Comparison of ENCODE assay signal across 10 mouse cellular contexts in the genomic region with DNA sequence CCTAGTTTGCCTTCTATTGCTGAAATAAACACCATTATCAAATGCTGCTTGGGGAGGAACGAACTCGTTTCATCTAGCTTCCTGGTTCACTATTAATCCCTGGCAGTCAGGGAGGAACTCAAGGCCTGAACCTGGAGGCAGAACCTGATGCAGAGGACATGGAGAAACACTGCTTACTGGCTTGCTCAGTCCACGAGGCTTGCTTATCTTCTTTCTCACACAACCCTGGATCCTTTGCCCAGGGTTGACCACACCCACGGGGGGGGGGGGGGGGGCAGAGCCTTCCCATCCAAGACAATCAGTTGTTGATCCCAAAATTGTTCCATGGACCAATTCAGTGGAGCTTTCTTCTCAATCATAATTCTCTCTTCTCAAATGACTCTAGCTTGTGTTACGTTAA. TPM values are rescaled to one million over a fixed set of nuclear protein-coding genes. Genes with fewer than 3 reads are reported as not detected.
DNase-seq lines count a peak whose midpoint lies in the region; ATAC-seq and TF ChIP-seq lines count a peak whose summit lies in the region.
"Had no signal": no experiment of that assay in that cellular context is flagged by ENCODE, and none has a peak within 500 bp of the region (broad histone marks: within the 10 kb centered on the region; RNA-seq: fewer than 3 reads in every experiment).

No protein-coding gene starts in this region.

- WGBS in kidney, embryonic 15.5 days, result 54% methylated on average over 5 of the region's 5 CpGs
- 49% methylated on average over 5 of the region's 5 CpGs for WGBS in forebrain, postnatal 0 days

- no peak for TF ChIP-seq CTCF in forebrain, postnatal 0 days (IDR thresholded peaks at IDR 0.05; ENCODE audit: low read depth)

- H3K9ac ChIP-seq in kidney, embryonic 15.5 days, result no peak overlapping the region
- no peak overlapping the region for H3K9ac ChIP-seq in forebrain, postnatal 0 days

- no peaks in the 10 kb centered on the region for H3K4me1 ChIP-seq in kidney, embryonic 15.5 days
- H3K4me1 ChIP-seq in forebrain, postnatal 0 days (ENCODE audit: insufficient read depth), result no peaks in the 10 kb centered on the region; the same call in 1 of the 2 replicates

- H3K27me3 ChIP-seq in kidney, embryonic 15.5 days, result no peaks in the 10 kb centered on the region
- H3K27me3 ChIP-seq in forebrain, postnatal 0 days (ENCODE audit: insufficient read depth, low read length), result no peaks in the 10 kb centered on the region

- peak overlapping the region; percentile 69; the same call in 1 of the 2 replicates for H3K4me2 ChIP-seq in kidney, embryonic 15.5 days
- peak overlapping the region; percentile 41 for H3K4me2 ChIP-seq in forebrain, postnatal 0 days (ENCODE audit: low read depth)

- no peaks in the 10 kb centered on the region for H3K9me3 ChIP-seq in kidney, embryonic 15.5 days (replicated peaks)
- H3K9me3 ChIP-seq in forebrain, postnatal 0 days (ENCODE audit: low read length), result no peaks in the 10 kb centered on the region

- DNase-seq in kidney, adult 9 months, result no peak
- DNase-seq in forebrain, postnatal 0 days, result no peak
- DNase-seq in left cerebral cortex, postnatal 4 days, result no peak
- DNase-seq in spleen, adult 12 weeks (ENCODE audit: low spot score), result no peak
- DNase-seq in cerebellum, adult 9-10 months, result no peak

- ATAC-seq in kidney, embryonic 15.5 days (replicated peaks; ENCODE audit: low FRiP score), result no peak
- 0 out of 2 replicates have a peak, but pooled peaks have one; percentile 27 for ATAC-seq in erythroblast, adult 5-6 weeks (replicated peaks; ENCODE audit: low FRiP score, poor library complexity, severe bottlenecking)
- 0 out of 2 replicates have a peak, but pooled peaks have one; percentile 4 for ATAC-seq in forebrain, postnatal 0 days
- ATAC-seq in megakaryocyte-erythroid progenitor cell, adult 5-6 weeks (replicated peaks; ENCODE audit: low FRiP score, low TSS enrichment, poor library complexity, severe bottlenecking), result peak; percentile 48; the same call in 1 of the 2 replicates

- intact Hi-C loops in left cerebral cortex, postnatal 4 days (cut with DNase I), result loop anchor here (5.0 kb wide), 3 partner anchors 330 to 1280 kb away; no protein-coding TSS in a partner anchor

- no peaks in the 10 kb centered on the region for H3K36me3 ChIP-seq in kidney, embryonic 15.5 days
- H3K36me3 ChIP-seq in forebrain, postnatal 0 days (ENCODE audit: insufficient read depth), result no peaks in the 10 kb centered on the region

- no peak overlapping the region for H3K4me3 ChIP-seq in kidney, embryonic 15.5 days (replicated peaks)
- no peak overlapping the region for H3K4me3 ChIP-seq in forebrain, postnatal 0 days (ENCODE audit: low read depth, low read length)

- H3K27ac ChIP-seq in kidney, embryonic 15.5 days, result no peak overlapping the region
- no peak overlapping the region for H3K27ac ChIP-seq in forebrain, postnatal 0 days (ENCODE audit: low read depth, low read length)
- H3K27ac ChIP-seq: macrophage had no signal

RNA-seq across cellular contexts. Expression of a gene that starts 22.1 kb away (rescaled TPM):
- polyA plus RNA-seq in kidney, embryonic 15.5 days (2015; fragmentation: Nextera tagmentation; extraction: Ambion mirVana), result 0.42 and 0.49 TPM in 2 replicates
- 45.0 and 53.1 TPM in 2 replicates for total RNA-seq in erythroblast, adult 5-6 weeks (2015; ENCODE audit: low replicate concordance)
- total RNA-seq in erythroblast, adult 5-6 weeks (2017; ENCODE audit: low replicate concordance), result 46.1 TPM in 2 replicates
- 1.7 and 2.0 TPM in 2 replicates for total RNA-seq in forebrain, postnatal 0 days (2014; rRNA removed)
- 0.83 and 0.88 TPM in 2 replicates for polyA plus RNA-seq in forebrain, postnatal 0 days (2015; fragmentation: Nextera tagmentation; extraction: Ambion mirVana)
- 0.69 TPM in 1 of 2 replicates, not detected in the other for total RNA-seq in megakaryocyte-erythroid progenitor cell, adult 5-6 weeks (2014; fragmentation: Nextera tagmentation)
- total RNA-seq in megakaryocyte-erythroid progenitor cell, adult 5-6 weeks (2017), result 1.8 and 2.9 TPM in 2 replicates
- total RNA-seq in left cerebral cortex, postnatal 4 days (2021), result under 1 TPM in 1 of 2 experiments, not detected in 1; 0.14 TPM

RNA-seq across cellular contexts. Expression of a gene that starts 22.2 kb away (rescaled TPM):
- 0.09 and 0.14 TPM in 2 replicates for polyA plus RNA-seq in kidney, embryonic 15.5 days (2015; fragmentation: Nextera tagmentation; extraction: Ambion mirVana)
- total RNA-seq in erythroblast, adult 5-6 weeks (2015; ENCODE audit: low replicate concordance), result 0.84 TPM in 1 of 2 replicates, not detected in the other
- 1.5 and 1.7 TPM in 2 replicates for total RNA-seq in erythroblast, adult 5-6 weeks (2017; ENCODE audit: low replicate concordance)
- 0.52 and 0.69 TPM in 2 replicates for total RNA-seq in forebrain, postnatal 0 days (2014; rRNA removed)
- 0.16 and 0.18 TPM in 2 replicates for polyA plus RNA-seq in forebrain, postnatal 0 days (2015; fragmentation: Nextera tagmentation; extraction: Ambion mirVana)
- total RNA-seq in megakaryocyte-erythroid progenitor cell, adult 5-6 weeks (2014; fragmentation: Nextera tagmentation), result not detected in 2 replicates
- total RNA-seq in megakaryocyte-erythroid progenitor cell, adult 5-6 weeks (2017), result not detected in 2 replicates
- total RNA-seq in left cerebral cortex, postnatal 4 days (2021), result under 1 TPM; 0.28 to 0.30 TPM
- polyA plus RNA-seq: testis, adult 2 months had no signal

RNA-seq across cellular contexts. Expression of a gene that starts 55.0 kb away (rescaled TPM):
- polyA plus RNA-seq in kidney, embryonic 15.5 days (2015; fragmentation: Nextera tagmentation; extraction: Ambion mirVana), result 0.88 and 0.99 TPM in 2 replicates
- total RNA-seq in erythroblast, adult 5-6 weeks (2015; ENCODE audit: low replicate concordance), result not detected in 2 replicates
- total RNA-seq in erythroblast, adult 5-6 weeks (2017; ENCODE audit: low replicate concordance), result 0.56 and 0.77 TPM in 2 replicates
- 0.15 and 0.19 TPM in 2 replicates for total RNA-seq in forebrain, postnatal 0 days (2014; rRNA removed)
- polyA plus RNA-seq in forebrain, postnatal 0 days (2015; fragmentation: Nextera tagmentation; extraction: Ambion mirVana), result 0.45 and 0.79 TPM in 2 replicates
- total RNA-seq in megakaryocyte-erythroid progenitor cell, adult 5-6 weeks (2014; fragmentation: Nextera tagmentation), result not detected in 2 replicates
- total RNA-seq in megakaryocyte-erythroid progenitor cell, adult 5-6 weeks (2017), result not detected in 2 replicates
- total RNA-seq in left cerebral cortex, postnatal 4 days (2021), result under 1 TPM in 1 of 2 experiments, not detected in 1; 0.34 TPM

Comparison
In these comparisons a context has a peak if more than half of its experiments do, and no peak if none do; other contexts are left out.
1. RNA of a gene that starts 22.1 kb away (total RNA-seq): 45.0 to 53.1 TPM in erythroblast, adult 5-6 weeks; 1.7 to 2.0 TPM in forebrain, postnatal 0 days, 0.69 to 2.9 TPM in megakaryocyte-erythroid progenitor cell, adult 5-6 weeks and 0.14 TPM in left cerebral cortex, postnatal 4 days; every median in the first group is over 10 times any median in the second.